Mouse (Mus musculus): Measurements from ENCODE around the gene Sprr2a2. TPM values are rescaled to one million over a fixed set of nuclear protein-coding genes. Genes with fewer than 3 reads are reported as not detected.
"Not testable (repeated sequence)": the region's sequence is repeated elsewhere in the genome, so short reads cannot be mapped to it uniquely, and the experiment has no call there.

The Sprr2a2 gene
- 0.86 and 0.96 TPM in 2 replicates for polyA plus RNA-seq (2014; fragmentation: Nextera tagmentation; extraction: Ambion mirVana)

GRCm38 (mm10) chr3:92215569-92215968 lies at the start of gene Sprr2a2, which contains the start of gene Sprr2a1:
Gene Sprr2a2 (plus strand): TSS chr3:92215920.
Gene Sprr2a1 (plus strand): TSS chr3:92215799.
- not testable (repeated sequence) for H3K27ac ChIP-seq (ENCODE audit: low read depth, low read length); H3K4me1 ChIP-seq (ENCODE audit: control insufficient read depth, insufficient read depth, low read length); H3K9me3 ChIP-seq (replicated peaks; ENCODE audit: control insufficient read depth, low read length); H3K36me3 ChIP-seq (ENCODE audit: control insufficient read depth, insufficient read depth, low read length); H3K27me3 ChIP-seq (ENCODE audit: control insufficient read depth, insufficient read depth, low read length); H3K4me2 ChIP-seq; H3K4me3 ChIP-seq (ENCODE audit: low read depth, low read length); H3K9ac ChIP-seq (ENCODE audit: low read depth, low read length); ATAC-seq (replicated peaks; ENCODE audit: insufficient number of reproducible peaks, low FRiP score, low TSS enrichment)
- no CpG with 5 or more reads among the region's 2 CpGs for WGBS (ENCODE audit: insufficient replicate concordance)

- no peaks in the 10 kb centered on the region for H3K27me3 ChIP-seq (ENCODE audit: control insufficient read depth, insufficient read depth, low read length)
- H3K9me3 ChIP-seq (replicated peaks; ENCODE audit: control insufficient read depth, low read length) = no peaks in the 10 kb centered on the region
- H3K9ac ChIP-seq (ENCODE audit: low read depth, low read length) = no peak overlapping the region
- 71% methylated on average over 3 of the region's 3 CpGs for WGBS (ENCODE audit: insufficient replicate concordance)
- ATAC-seq (replicated peaks; ENCODE audit: insufficient number of reproducible peaks, low FRiP score, low TSS enrichment) = no peak
- no peak overlapping the region for H3K27ac ChIP-seq (ENCODE audit: low read depth, low read length)
- no peaks in the 10 kb centered on the region for H3K36me3 ChIP-seq (ENCODE audit: control insufficient read depth, insufficient read depth, low read length)
- H3K4me2 ChIP-seq = no peak overlapping the region
- no peak overlapping the region for H3K4me3 ChIP-seq (ENCODE audit: low read depth, low read length)
- H3K4me1 ChIP-seq (ENCODE audit: control insufficient read depth, insufficient read depth, low read length) = no peaks in the 10 kb centered on the region
These were observed 45.9 kb upstream of the Sprr2a2 start for GRCm38 (mm10) chr3:92169847-92170246.

DNA sequence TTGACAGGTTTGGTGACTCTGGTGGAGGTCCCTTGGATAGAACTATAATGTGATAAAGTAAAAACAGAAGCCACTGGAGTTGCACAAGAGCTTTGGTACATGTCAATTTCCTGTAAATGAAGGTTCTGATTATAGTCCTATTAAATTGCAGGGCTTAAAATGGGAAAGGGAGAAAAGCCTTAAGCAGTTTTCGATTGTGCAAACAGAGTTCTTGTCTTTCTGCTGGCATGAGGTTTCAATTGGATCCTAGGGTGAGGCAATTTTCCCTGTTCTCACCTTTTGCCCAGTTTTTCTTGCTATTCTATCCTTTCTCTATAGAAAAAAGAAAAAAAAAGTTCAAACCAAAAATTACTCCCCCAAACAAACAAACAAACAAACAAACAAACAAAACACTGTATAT lies 38.8 kb upstream of the Sprr2a2 start:
- H3K9ac ChIP-seq (ENCODE audit: low read depth, low read length) = no peak overlapping the region
- H3K4me2 ChIP-seq = no peak overlapping the region
- 68% methylated on average over 1 of the region's 1 CpGs for WGBS (ENCODE audit: insufficient replicate concordance)
- no peak overlapping the region for H3K4me3 ChIP-seq (ENCODE audit: low read depth, low read length)
- H3K36me3 ChIP-seq (ENCODE audit: control insufficient read depth, insufficient read depth, low read length) = no peaks in the 10 kb centered on the region
- no peak overlapping the region for H3K27ac ChIP-seq (ENCODE audit: low read depth, low read length)
- H3K4me1 ChIP-seq (ENCODE audit: control insufficient read depth, insufficient read depth, low read length) = no peaks in the 10 kb centered on the region
- no peak for ATAC-seq (replicated peaks; ENCODE audit: insufficient number of reproducible peaks, low FRiP score, low TSS enrichment)
- no peaks in the 10 kb centered on the region for H3K27me3 ChIP-seq (ENCODE audit: control insufficient read depth, insufficient read depth, low read length)
- H3K9me3 ChIP-seq (replicated peaks; ENCODE audit: control insufficient read depth, low read length) = no peaks in the 10 kb centered on the region

- Histone ChIP-seq H3K4me1 (ENCODE audit: control insufficient read depth, insufficient read depth, low read length) (no peaks in the 10 kb centered on the region), H3K4me3 (ENCODE audit: low read depth, low read length) (no peak overlapping the region), H3K4me2 (no peak overlapping the region), H3K9me3 (replicated peaks; ENCODE audit: control insufficient read depth, low read length) (no peaks in the 10 kb centered on the region), H3K27ac (ENCODE audit: low read depth, low read length) (no peak overlapping the region), H3K36me3 (ENCODE audit: control insufficient read depth, insufficient read depth, low read length) (no peaks in the 10 kb centered on the region), H3K27me3 (ENCODE audit: control insufficient read depth, insufficient read depth, low read length) (no peaks in the 10 kb centered on the region), H3K9ac (ENCODE audit: low read depth, low read length) (no peak overlapping the region)
- 80% methylated on average over 6 of the region's 6 CpGs for WGBS (ENCODE audit: insufficient replicate concordance)
- no peak; the same call in 1 of the 2 replicates for ATAC-seq (replicated peaks; ENCODE audit: insufficient number of reproducible peaks, low FRiP score, low TSS enrichment)
These were observed 20.1 kb upstream of the Sprr2a2 start for GRCm38 (mm10) chr3:92195512-92196200.

GRCm38 (mm10) chr3:92211133-92211925 lies 4.4 kb upstream of the Sprr2a2 start:
- not testable (repeated sequence) for H3K27me3 ChIP-seq (ENCODE audit: control insufficient read depth, insufficient read depth, low read length); H3K4me2 ChIP-seq; H3K9ac ChIP-seq (ENCODE audit: low read depth, low read length); H3K4me1 ChIP-seq (ENCODE audit: control insufficient read depth, insufficient read depth, low read length); H3K4me3 ChIP-seq (ENCODE audit: low read depth, low read length); H3K36me3 ChIP-seq (ENCODE audit: control insufficient read depth, insufficient read depth, low read length); H3K27ac ChIP-seq (ENCODE audit: low read depth, low read length); H3K9me3 ChIP-seq (replicated peaks; ENCODE audit: control insufficient read depth, low read length)
- WGBS (ENCODE audit: insufficient replicate concordance) = no CpG with 5 or more reads among the region's 16 CpGs
- peak; percentile 70 for ATAC-seq (replicated peaks; ENCODE audit: insufficient number of reproducible peaks, low FRiP score, low TSS enrichment)

DNA sequence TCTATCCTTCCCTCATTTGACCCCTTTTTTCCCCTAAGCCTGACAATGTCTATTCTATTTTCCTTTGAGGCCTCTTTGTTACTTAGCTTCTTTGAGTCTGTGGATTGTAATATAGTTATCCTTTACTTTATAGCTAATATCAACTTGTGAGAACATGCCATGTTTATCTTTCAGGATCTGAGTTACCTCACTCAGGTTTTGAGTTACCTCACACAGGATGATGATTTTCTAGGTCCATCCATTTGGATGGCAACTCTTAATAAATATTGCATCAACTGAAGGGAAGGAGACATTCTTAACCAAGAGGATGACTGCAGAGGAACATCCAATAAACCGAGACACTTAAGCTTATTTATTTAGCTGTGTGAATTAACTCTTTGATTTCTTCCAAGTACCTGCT lies 3.7 kb upstream of the Sprr2a2 start:
- not testable (repeated sequence) for H3K36me3 ChIP-seq (ENCODE audit: control insufficient read depth, insufficient read depth, low read length); H3K27me3 ChIP-seq (ENCODE audit: control insufficient read depth, insufficient read depth, low read length); H3K9me3 ChIP-seq (replicated peaks; ENCODE audit: control insufficient read depth, low read length); H3K27ac ChIP-seq (ENCODE audit: low read depth, low read length); H3K4me2 ChIP-seq; H3K4me1 ChIP-seq (ENCODE audit: control insufficient read depth, insufficient read depth, low read length); ATAC-seq (replicated peaks; ENCODE audit: insufficient number of reproducible peaks, low FRiP score, low TSS enrichment); H3K4me3 ChIP-seq (ENCODE audit: low read depth, low read length); H3K9ac ChIP-seq (ENCODE audit: low read depth, low read length)
- WGBS (ENCODE audit: insufficient replicate concordance) = no CpG with 5 or more reads among the region's 1 CpGs

- H3K27me3 ChIP-seq (ENCODE audit: control insufficient read depth, insufficient read depth, low read length); ATAC-seq (replicated peaks; ENCODE audit: insufficient number of reproducible peaks, low FRiP score, low TSS enrichment); H3K4me2 ChIP-seq; H3K4me1 ChIP-seq (ENCODE audit: control insufficient read depth, insufficient read depth, low read length); H3K36me3 ChIP-seq (ENCODE audit: control insufficient read depth, insufficient read depth, low read length); H3K9ac ChIP-seq (ENCODE audit: low read depth, low read length); H3K9me3 ChIP-seq (replicated peaks; ENCODE audit: control insufficient read depth, low read length); H3K4me3 ChIP-seq (ENCODE audit: low read depth, low read length); H3K27ac ChIP-seq (ENCODE audit: low read depth, low read length): not testable (repeated sequence)
These were observed 2.1 kb upstream of the Sprr2a2 start for GRCm38 (mm10) chr3:92213651-92214050.

DNA sequence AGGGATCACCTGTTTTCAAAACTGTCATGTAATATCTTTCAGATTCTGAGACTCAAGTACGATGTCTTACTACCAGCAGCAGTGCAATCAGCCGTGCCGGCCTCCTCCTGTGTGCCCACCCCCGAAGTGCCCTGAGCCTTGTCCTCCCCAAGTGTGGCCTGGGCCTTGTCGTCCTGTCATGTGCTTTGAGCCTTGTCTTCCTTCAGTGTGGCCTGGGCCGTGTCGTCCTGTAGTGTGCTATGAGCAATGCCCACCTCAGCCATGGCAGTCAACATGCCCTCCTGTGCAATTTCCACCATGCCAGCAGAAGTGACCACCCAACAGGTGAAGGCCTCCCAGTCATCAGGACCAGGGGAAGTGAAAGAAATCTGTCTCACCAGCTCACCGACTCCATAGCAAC lies 3.3 kb downstream of the Sprr2a2 start:
- no CpG with 5 or more reads among the region's 8 CpGs for WGBS (ENCODE audit: insufficient replicate concordance)
- H3K4me1 ChIP-seq (ENCODE audit: control insufficient read depth, insufficient read depth, low read length); H3K27me3 ChIP-seq (ENCODE audit: control insufficient read depth, insufficient read depth, low read length); H3K9ac ChIP-seq (ENCODE audit: low read depth, low read length); H3K27ac ChIP-seq (ENCODE audit: low read depth, low read length); H3K9me3 ChIP-seq (replicated peaks; ENCODE audit: control insufficient read depth, low read length); H3K36me3 ChIP-seq (ENCODE audit: control insufficient read depth, insufficient read depth, low read length); H3K4me2 ChIP-seq; H3K4me3 ChIP-seq (ENCODE audit: low read depth, low read length): not testable (repeated sequence)
- ATAC-seq (replicated peaks; ENCODE audit: insufficient number of reproducible peaks, low FRiP score, low TSS enrichment) = peak; percentile 69

DNA sequence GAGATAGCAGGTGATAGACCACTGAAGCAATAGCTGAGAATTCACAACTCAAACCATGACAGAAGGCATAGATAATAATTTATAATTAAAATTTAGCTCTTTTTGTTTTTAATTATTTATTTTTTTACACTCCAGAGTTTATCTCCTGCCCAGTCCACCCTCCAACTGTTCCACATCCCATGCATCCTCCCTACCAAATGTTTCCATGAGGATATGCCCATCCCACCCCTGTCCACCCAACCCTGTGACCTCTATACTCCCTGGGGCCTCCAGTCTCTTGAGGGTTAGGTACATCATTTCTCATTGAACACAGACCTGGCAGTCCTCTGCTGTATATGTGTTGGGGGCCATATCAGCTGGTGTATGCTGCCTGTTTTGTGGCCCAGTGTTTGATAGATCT lies 8.0 kb downstream of the Sprr2a2 start:
- H3K9ac ChIP-seq (ENCODE audit: low read depth, low read length); H3K4me3 ChIP-seq (ENCODE audit: low read depth, low read length); H3K27me3 ChIP-seq (ENCODE audit: control insufficient read depth, insufficient read depth, low read length); ATAC-seq (replicated peaks; ENCODE audit: insufficient number of reproducible peaks, low FRiP score, low TSS enrichment); H3K27ac ChIP-seq (ENCODE audit: low read depth, low read length); H3K4me1 ChIP-seq (ENCODE audit: control insufficient read depth, insufficient read depth, low read length); H3K36me3 ChIP-seq (ENCODE audit: control insufficient read depth, insufficient read depth, low read length); H3K4me2 ChIP-seq; H3K9me3 ChIP-seq (replicated peaks; ENCODE audit: control insufficient read depth, low read length): not testable (repeated sequence)

Data from heart, embryonic 11.5 days (tissue).